24 mouse cellular contexts compared by ENCODE assay signal in genomic region chr8:84561698-84562097, GRCm38 (mm10).
"Had no signal": no experiment of that assay in that cellular context is flagged by ENCODE, and none has a peak within 500 bp of the region (broad histone marks: within the 10 kb centered on the region; RNA-seq: fewer than 3 reads in every experiment).

No protein-coding gene starts in this region.

- H3K36me3 ChIP-seq: heart, embryonic 10.5 days; heart, embryonic 12.5 days; intestine, embryonic 15.5 days; limb, embryonic 10.5 days; limb, embryonic 12.5 days had no signal

- ATAC-seq: hindbrain, embryonic 16.5 days; inflammation-experienced regulatory T-cells, adult 6 months; intestine, embryonic 15.5 days; intestine, postnatal 0 days had no signal

- H3K4me1 ChIP-seq: heart, embryonic 12.5 days had no signal

- H3K4me3 ChIP-seq: gastrocnemius, adult 2 months; heart, embryonic 10.5 days; heart, embryonic 12.5 days; hindbrain, embryonic 10.5 days; hindbrain, embryonic 12.5 days; intestine, embryonic 15.5 days; layer of hippocampus, adult 2 months; left cerebral cortex, adult 2 months; limb, embryonic 10.5 days; limb, embryonic 12.5 days had no signal

- H3K27ac ChIP-seq: gastrocnemius, adult 2 months; heart, embryonic 10.5 days; hindbrain, embryonic 10.5 days; hindbrain, embryonic 12.5 days; hindbrain, embryonic 14.5 days; intestine, embryonic 15.5 days; layer of hippocampus, adult 2 months; left cerebral cortex, adult 2 months; limb, embryonic 10.5 days; limb, embryonic 12.5 days had no signal

- DNase-seq: gastrocnemius, adult 2 months; gastrocnemius, postnatal 10 days; gastrocnemius, postnatal 25 days; heart, adult 18-20 months; heart, postnatal 10 days; heart, postnatal 4 days; kidney, adult 18-20 months; kidney, adult 8-10 months; kidney, postnatal 10 days; kidney, postnatal 25 days; kidney, postnatal 4 days had no signal

- H3K9me3 ChIP-seq: heart, embryonic 10.5 days; heart, embryonic 12.5 days; hindbrain, embryonic 10.5 days; hindbrain, embryonic 12.5 days; intestine, embryonic 15.5 days; limb, embryonic 10.5 days; limb, embryonic 12.5 days had no signal

- H3K4me2 ChIP-seq: heart, embryonic 12.5 days; hindbrain, embryonic 12.5 days; hindbrain, embryonic 14.5 days; intestine, embryonic 15.5 days; limb, embryonic 12.5 days had no signal

- H3K9ac ChIP-seq: heart, embryonic 12.5 days; hindbrain, embryonic 12.5 days; hindbrain, embryonic 14.5 days; intestine, embryonic 15.5 days; limb, embryonic 12.5 days had no signal
